Comparison of ENCODE assay signal across 10 mouse cellular contexts in the genomic region with DNA sequence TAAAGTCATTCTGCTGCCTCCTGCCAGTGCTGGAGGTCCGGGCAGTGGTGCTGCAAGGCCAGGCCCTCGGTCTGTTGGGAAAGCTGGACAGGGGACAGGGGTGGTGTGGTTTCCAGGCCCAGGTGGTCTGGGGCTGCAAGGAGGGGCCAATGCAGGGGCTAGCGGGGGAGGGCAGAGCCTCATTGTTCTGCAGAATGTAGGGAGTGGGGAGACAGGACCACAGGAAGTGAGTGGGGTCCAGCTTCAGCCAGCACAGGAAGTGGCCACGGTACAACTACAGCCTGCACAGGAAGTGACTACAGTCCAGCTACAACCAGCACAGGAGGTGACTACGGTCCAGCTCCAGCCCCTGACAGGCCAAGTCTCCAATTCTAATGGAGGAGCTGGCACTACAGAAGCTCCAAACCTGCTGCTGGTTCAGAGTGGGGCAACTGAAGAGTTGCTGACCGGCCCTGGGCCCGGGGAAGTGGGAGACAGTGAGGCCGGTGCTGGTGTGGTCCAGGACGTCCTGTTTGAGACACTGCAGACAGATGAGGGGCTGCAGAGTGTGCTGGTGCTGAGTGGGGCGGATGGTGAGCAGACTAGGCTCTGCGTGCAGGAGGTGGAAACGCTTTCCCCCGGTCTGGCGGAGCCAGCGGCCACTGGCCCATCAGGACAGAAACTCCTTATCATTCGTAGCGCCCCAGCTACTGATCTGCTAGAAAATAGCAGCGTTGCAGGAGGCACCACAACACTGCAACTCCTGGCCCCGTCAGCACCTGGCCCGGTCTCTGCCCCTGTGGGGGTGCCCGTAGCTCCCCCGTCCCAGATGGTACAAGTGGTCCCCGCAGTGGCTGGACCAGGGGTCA. TPM values are rescaled to one million over a fixed set of nuclear protein-coding genes. Genes with fewer than 3 reads are reported as not detected.
A peak's percentile ranks its signal among the peaks of the same experiment; 100 is the strongest.
DNase-seq lines count a peak whose midpoint lies in the region; ATAC-seq and TF ChIP-seq lines count a peak whose summit lies in the region.
"Had no signal": no experiment of that assay in that cellular context is flagged by ENCODE, and none has a peak within 500 bp of the region (broad histone marks: within the 10 kb centered on the region; RNA-seq: fewer than 3 reads in every experiment).

No protein-coding gene starts in this region.

- TF ChIP-seq CTCF in lung, postnatal 0 days (IDR thresholded peaks at IDR 0.05), result no peak

- ATAC-seq in lung, postnatal 0 days, result 0 out of 2 replicates have a peak, but pooled peaks have one; percentile 5
- peak; percentile 15 for ATAC-seq in granulocyte monocyte progenitor cell, adult 5-6 weeks (replicated peaks; ENCODE audit: poor library complexity, severe bottlenecking)
- no peak for ATAC-seq in limb, embryonic 13.5 days (ENCODE audit: low FRiP score, low read depth)
- ATAC-seq in stomach, embryonic 16.5 days (ENCODE audit: insufficient read depth, low FRiP score), result no peak

- H3K4me1 ChIP-seq in lung, postnatal 0 days (ENCODE audit: insufficient read depth, low read depth, low read length), result peaks cover 19% of the 10 kb centered on the region
- peaks cover 64% of the 10 kb centered on the region for H3K4me1 ChIP-seq in limb, embryonic 13.5 days
- H3K4me1 ChIP-seq in stomach, embryonic 16.5 days (ENCODE audit: control insufficient read depth, insufficient read depth, low read length), result peaks cover 42% of the 10 kb centered on the region

- no peak for TF ChIP-seq EP300 in lung, postnatal 0 days (IDR thresholded peaks at IDR 0.05)

- 48% methylated on average over 23 of the region's 23 CpGs for WGBS in lung, postnatal 0 days
- WGBS in limb, embryonic 13.5 days, result 56% methylated on average over 23 of the region's 23 CpGs
- 65% methylated on average over 23 of the region's 23 CpGs for WGBS in stomach, embryonic 16.5 days

- H3K4me2 ChIP-seq in lung, postnatal 0 days (replicated peaks; ENCODE audit: low read depth, low read length), result 0 out of 2 replicates have a peak overlapping the region, but pooled peaks have one; percentile 8
- peak overlapping the region; percentile 16; the same call in 1 of the 2 replicates for H3K4me2 ChIP-seq in limb, embryonic 13.5 days (replicated peaks)
- H3K4me2 ChIP-seq in stomach, embryonic 16.5 days (ENCODE audit: low read depth, low read length), result no peak overlapping the region

- H3K27me3 ChIP-seq in lung, postnatal 0 days (replicated peaks; ENCODE audit: insufficient read depth, low read length), result 0 out of 2 replicates have a peak, but pooled peaks cover 3% of the 10 kb centered on the region
- no peaks in the 10 kb centered on the region for H3K27me3 ChIP-seq in limb, embryonic 13.5 days
- no peaks in the 10 kb centered on the region for H3K27me3 ChIP-seq in stomach, embryonic 16.5 days (ENCODE audit: control insufficient read depth, insufficient read depth, low read length)

- DNase-seq in lung, postnatal 0 days (ENCODE audit: low spot score), result peak; percentile 36
- DNase-seq in lung, postnatal 14 days, result no peak
- no peak for DNase-seq in thymus, postnatal 25 days
- no peak for DNase-seq in frontal cortex, postnatal 14 days (ENCODE audit: low spot score in 2 of 2)
- no peak for DNase-seq in B cell, adult 2 months

- no peak overlapping the region for H3K9ac ChIP-seq in lung, postnatal 0 days (replicated peaks; ENCODE audit: low read depth)
- peak overlapping the region; percentile 8; the same call in 1 of the 2 replicates for H3K9ac ChIP-seq in limb, embryonic 13.5 days
- no peak overlapping the region; the same call in 1 of the 2 replicates for H3K9ac ChIP-seq in stomach, embryonic 16.5 days (ENCODE audit: low read length)

- peak overlapping the region; percentile 40; the same call in 1 of the 2 replicates for H3K27ac ChIP-seq in lung, postnatal 0 days (ENCODE audit: low read length)
- peak overlapping the region; percentile 94; the same call in 1 of the 2 replicates for H3K27ac ChIP-seq in limb, embryonic 13.5 days
- peak overlapping the region; percentile 36; the same call in 1 of the 2 replicates for H3K27ac ChIP-seq in stomach, embryonic 16.5 days (ENCODE audit: low read length)

- no peaks in the 10 kb centered on the region for H3K9me3 ChIP-seq in lung, postnatal 0 days (ENCODE audit: low read length)
- no peaks in the 10 kb centered on the region for H3K9me3 ChIP-seq in limb, embryonic 13.5 days
- H3K9me3 ChIP-seq in stomach, embryonic 16.5 days (replicated peaks; ENCODE audit: control insufficient read depth, low read length), result no peaks in the 10 kb centered on the region

- no peak overlapping the region for H3K4me3 ChIP-seq in lung, postnatal 0 days (ENCODE audit: low read depth, low read length)
- no peak overlapping the region for H3K4me3 ChIP-seq in limb, embryonic 13.5 days
- H3K4me3 ChIP-seq in stomach, embryonic 16.5 days (replicated peaks; ENCODE audit: low read length), result no peak overlapping the region

- peaks cover 24% of the 10 kb centered on the region for H3K36me3 ChIP-seq in lung, postnatal 0 days (ENCODE audit: insufficient read depth, low read length)
- peaks cover 43% of the 10 kb centered on the region for H3K36me3 ChIP-seq in limb, embryonic 13.5 days
- peaks cover 18% of the 10 kb centered on the region; the same call in 1 of the 2 replicates for H3K36me3 ChIP-seq in stomach, embryonic 16.5 days (ENCODE audit: control insufficient read depth, insufficient read depth, low read length)

RNA-seq across cellular contexts. Expression of gene Nat14, which starts 0.6 kb away (rescaled TPM):
- 1.1 and 2.3 TPM in 2 replicates for polyA plus RNA-seq in lung, postnatal 0 days (2015; fragmentation: Nextera tagmentation; extraction: Ambion mirVana)
- total RNA-seq in granulocyte monocyte progenitor cell, adult 5-6 weeks (2014; fragmentation: Nextera tagmentation), result 1.4 TPM in 1 of 2 replicates, not detected in the other
- total RNA-seq in granulocyte monocyte progenitor cell, adult 5-6 weeks (2017), result not detected in 2 replicates
- 3.1 and 3.3 TPM in 2 replicates for polyA plus RNA-seq in limb, embryonic 13.5 days (2015; fragmentation: Nextera tagmentation; extraction: Ambion mirVana)
- polyA plus RNA-seq in stomach, embryonic 16.5 days (2015; fragmentation: Nextera tagmentation; extraction: Ambion mirVana), result 3.0 and 4.0 TPM in 2 replicates

RNA-seq across cellular contexts. Expression of gene Ssc5d, which starts 4.4 kb away (rescaled TPM):
- polyA plus RNA-seq in lung, postnatal 0 days (2015; fragmentation: Nextera tagmentation; extraction: Ambion mirVana), result 1.4 and 1.7 TPM in 2 replicates
- not detected in 2 replicates for total RNA-seq in granulocyte monocyte progenitor cell, adult 5-6 weeks (2014; fragmentation: Nextera tagmentation)
- total RNA-seq in granulocyte monocyte progenitor cell, adult 5-6 weeks (2017), result 0.05 TPM in 1 of 2 replicates, not detected in the other
- 6.4 and 8.1 TPM in 2 replicates for polyA plus RNA-seq in limb, embryonic 13.5 days (2015; fragmentation: Nextera tagmentation; extraction: Ambion mirVana)
- polyA plus RNA-seq in stomach, embryonic 16.5 days (2015; fragmentation: Nextera tagmentation; extraction: Ambion mirVana), result 3.4 and 3.5 TPM in 2 replicates

RNA-seq across cellular contexts. Expression of gene Zfp628, which starts 6.2 kb away (rescaled TPM):
- polyA plus RNA-seq in lung, postnatal 0 days (2015; fragmentation: Nextera tagmentation; extraction: Ambion mirVana), result 2.7 TPM in 2 replicates
- 4.6 and 7.7 TPM in 2 replicates for total RNA-seq in granulocyte monocyte progenitor cell, adult 5-6 weeks (2014; fragmentation: Nextera tagmentation)
- 1.0 and 1.2 TPM in 2 replicates for total RNA-seq in granulocyte monocyte progenitor cell, adult 5-6 weeks (2017)
- 4.2 and 4.3 TPM in 2 replicates for polyA plus RNA-seq in limb, embryonic 13.5 days (2015; fragmentation: Nextera tagmentation; extraction: Ambion mirVana)
- 2.1 and 2.3 TPM in 2 replicates for polyA plus RNA-seq in stomach, embryonic 16.5 days (2015; fragmentation: Nextera tagmentation; extraction: Ambion mirVana)

RNA-seq across cellular contexts. Expression of gene Gm36210, which starts 14.9 kb away (rescaled TPM):
- polyA plus RNA-seq in lung, postnatal 0 days (2015; fragmentation: Nextera tagmentation; extraction: Ambion mirVana), result not detected in 2 replicates
- total RNA-seq in granulocyte monocyte progenitor cell, adult 5-6 weeks (2014; fragmentation: Nextera tagmentation), result not detected in 2 replicates
- total RNA-seq in granulocyte monocyte progenitor cell, adult 5-6 weeks (2017), result not detected in 2 replicates
- not detected in 2 replicates for polyA plus RNA-seq in limb, embryonic 13.5 days (2015; fragmentation: Nextera tagmentation; extraction: Ambion mirVana)
- polyA plus RNA-seq in stomach, embryonic 16.5 days (2015; fragmentation: Nextera tagmentation; extraction: Ambion mirVana), result 0.10 TPM in 1 of 2 replicates, not detected in the other
- polyA plus RNA-seq: gonadal fat pad, adult 2 months; small intestine, adult 2 months had no signal

RNA-seq across cellular contexts. Expression of gene Sbk2, which starts 43.0 kb away (rescaled TPM):
- polyA plus RNA-seq in lung, postnatal 0 days (2015; fragmentation: Nextera tagmentation; extraction: Ambion mirVana), result 0.19 and 0.26 TPM in 2 replicates
- not detected in 2 replicates for total RNA-seq in granulocyte monocyte progenitor cell, adult 5-6 weeks (2014; fragmentation: Nextera tagmentation)
- not detected in 2 replicates for total RNA-seq in granulocyte monocyte progenitor cell, adult 5-6 weeks (2017)
- polyA plus RNA-seq in limb, embryonic 13.5 days (2015; fragmentation: Nextera tagmentation; extraction: Ambion mirVana), result 0.38 and 0.92 TPM in 2 replicates
- polyA plus RNA-seq in stomach, embryonic 16.5 days (2015; fragmentation: Nextera tagmentation; extraction: Ambion mirVana), result 0.26 and 0.47 TPM in 2 replicates

Comparison
In these comparisons a context has a peak if more than half of its experiments do, and no peak if none do; other contexts are left out.
1. ATAC-seq: peak in lung, postnatal 0 days (single experiment) and granulocyte monocyte progenitor cell, adult 5-6 weeks (single experiment); none in limb, embryonic 13.5 days (single experiment) and stomach, embryonic 16.5 days (single experiment).
2. H3K27ac ChIP-seq: peak in every context shown above with its lines; median percentile 94 in limb, embryonic 13.5 days; 40 in lung, postnatal 0 days; 36 in stomach, embryonic 16.5 days.